Mouse (Mus musculus) thymus, postnatal 10 days (tissue): Measurements from ENCODE around the gene Ptafr.
"Not testable (repeated sequence)": the region's sequence is repeated elsewhere in the genome, so short reads cannot be mapped to it uniquely, and the experiment has no call there.

Experiments used
- DNase-seq, 2 experiments: peaks; one replicate each; pipeline ENCODE4 v3.0.0; 2021; ENCODE audit warnings: low spot score in 2 of 2

Ptafr gene

DNA sequence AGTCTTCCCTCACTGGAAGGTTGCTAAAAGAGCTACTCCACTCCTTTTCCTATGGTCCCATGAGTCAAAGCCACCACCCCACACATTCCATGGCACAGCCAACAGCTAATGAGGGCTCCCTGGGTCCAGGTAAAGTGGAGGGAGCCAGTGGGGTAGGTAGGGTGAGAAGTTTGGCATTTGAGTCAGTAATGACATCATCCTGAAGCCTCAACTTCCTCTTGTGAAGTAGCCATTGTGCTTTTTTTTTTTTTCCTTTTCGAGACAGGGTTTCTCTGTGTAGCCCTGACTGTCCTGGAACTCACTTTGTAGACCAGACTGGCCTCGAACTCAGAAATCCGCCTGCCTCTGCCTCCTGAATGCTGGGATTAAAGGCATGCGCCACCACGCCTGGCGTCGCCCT lies 8.3 kb upstream of the Ptafr start:
- not testable (repeated sequence) for DNase-seq

DNA sequence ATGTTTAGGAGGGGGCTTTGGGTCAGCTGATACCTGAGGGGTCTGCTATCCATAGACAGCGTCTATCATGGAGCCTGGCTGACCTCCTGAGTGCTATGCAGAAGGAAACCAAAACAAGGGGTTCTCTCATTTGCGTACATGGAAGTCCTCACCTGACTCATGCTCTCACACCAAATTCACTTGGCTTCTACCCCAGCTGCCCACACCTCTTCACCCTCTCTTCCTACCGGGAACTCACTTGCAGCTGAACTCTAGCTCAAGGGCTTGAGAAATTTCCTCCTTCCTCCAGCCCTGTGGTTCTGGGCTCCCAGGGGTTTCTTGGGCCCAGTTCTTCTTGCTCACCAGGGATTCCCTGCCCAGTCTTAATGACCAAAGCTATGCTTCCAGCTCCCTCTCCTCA lies 606 bp upstream of the Ptafr start:
- DNase-seq = no peak

DNA sequence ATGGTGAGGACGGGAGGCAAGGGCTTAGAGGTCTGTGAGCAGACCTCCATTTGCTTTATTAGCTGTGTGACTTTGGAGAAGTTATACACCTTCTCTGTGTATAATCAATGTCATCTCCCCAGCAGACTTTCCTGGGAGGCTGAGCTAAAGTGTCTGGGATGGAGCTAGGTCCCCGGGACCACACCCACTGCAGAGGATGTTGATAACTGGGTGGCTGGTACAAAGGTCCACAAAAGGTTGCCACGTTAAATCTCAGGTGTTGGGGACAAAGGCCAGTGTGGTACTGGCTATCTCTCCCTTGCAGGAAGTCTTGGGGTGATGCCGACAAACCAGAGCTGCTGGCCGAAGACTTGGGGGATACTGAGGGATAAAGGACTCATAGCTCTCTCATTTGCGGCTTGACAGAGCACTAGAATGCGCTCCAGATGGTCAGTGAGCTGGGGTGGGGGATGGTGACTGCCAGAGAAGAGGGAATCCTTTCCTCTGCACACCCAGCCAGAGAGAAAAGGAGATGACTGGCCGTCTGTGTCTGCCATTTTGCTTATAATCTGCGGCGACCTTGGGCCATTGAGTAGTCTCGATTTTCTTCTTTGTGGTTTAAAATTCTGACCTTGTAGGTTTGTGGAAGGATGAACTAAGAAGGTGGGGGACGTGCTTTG lies 1.4 kb downstream of the Ptafr start:
- no peak for DNase-seq

DNA sequence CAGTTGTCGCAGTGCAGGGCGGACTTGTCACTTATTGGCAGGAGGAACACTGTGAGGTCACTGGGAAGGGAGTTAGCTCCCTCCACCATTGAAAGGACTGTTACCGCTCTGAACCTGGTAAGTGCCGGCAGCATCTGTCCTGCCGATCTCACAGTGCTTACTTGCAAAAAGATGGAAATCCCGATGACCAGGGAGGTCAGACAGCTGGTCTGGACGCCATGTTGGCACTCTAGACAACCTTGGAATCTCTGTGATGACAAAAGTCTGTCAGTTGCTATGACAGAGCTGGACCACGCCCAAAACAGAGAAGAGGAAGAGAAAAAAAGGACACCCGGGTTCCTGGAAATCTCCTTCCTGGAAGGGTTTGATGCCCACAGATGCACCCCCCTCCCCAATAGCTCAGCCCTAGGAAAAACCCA lies 3.5 kb downstream of the Ptafr start:
- no peak for DNase-seq

DNA sequence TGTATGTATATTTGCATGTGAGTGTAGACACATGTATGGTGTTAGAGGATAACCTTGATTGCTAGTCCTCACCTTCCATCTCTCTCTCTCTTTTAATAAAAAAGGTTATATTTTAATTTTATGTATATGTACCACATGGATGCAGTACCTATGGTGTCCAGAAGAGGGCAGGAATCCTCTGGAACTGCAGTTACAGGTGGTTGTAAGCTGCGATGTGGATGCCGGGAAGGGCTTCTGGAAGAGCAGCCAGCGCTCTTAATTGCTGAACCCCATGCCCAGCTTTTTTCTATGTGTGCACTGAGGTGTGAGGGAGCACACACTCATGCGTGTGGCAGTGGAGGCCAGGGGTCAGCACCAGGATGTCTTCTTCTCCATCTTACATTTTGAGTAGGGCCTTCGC lies 5.2 kb downstream of the Ptafr start:
- no peak for DNase-seq

DNA sequence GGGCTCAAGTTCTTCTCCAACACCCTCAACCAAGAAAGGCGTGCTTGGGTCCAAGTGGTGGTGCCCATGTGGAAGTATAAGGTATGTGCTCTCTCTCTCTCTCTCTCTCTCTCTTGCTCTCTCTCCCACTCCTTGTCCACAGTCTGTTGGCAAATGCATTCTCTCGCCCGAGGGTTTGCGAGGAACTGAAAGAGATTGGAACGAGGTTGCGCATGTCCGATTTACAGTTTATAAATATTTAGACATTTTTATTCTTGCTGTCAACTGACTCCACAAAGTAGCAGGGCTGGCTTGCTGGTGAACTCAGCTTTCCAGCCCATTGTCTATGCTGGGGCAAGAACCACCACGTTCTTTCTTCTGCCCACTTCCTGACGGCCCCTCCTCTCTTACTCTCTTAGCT lies 7.3 kb downstream of the Ptafr start:
- DNase-seq = no peak

DNA sequence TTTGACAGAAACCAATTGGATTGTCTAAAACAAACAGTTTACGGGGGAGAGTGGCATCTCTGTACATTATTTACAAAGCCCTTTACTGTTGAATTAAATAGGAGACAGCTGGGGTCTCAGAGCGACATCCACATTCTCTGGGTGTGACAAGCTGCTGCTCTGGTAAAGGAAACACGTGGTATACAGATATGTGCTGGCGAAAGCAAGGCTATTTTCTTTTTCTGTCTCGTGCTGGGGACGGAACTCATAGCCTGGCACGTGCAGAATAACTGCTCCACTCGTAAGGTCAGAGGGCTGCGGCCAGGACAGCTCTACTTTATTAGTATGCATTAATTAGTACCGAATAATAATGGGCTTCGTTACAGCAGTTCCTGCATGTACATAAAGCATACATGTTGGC lies 9.5 kb downstream of the Ptafr start:
- DNase-seq = no peak

DNA sequence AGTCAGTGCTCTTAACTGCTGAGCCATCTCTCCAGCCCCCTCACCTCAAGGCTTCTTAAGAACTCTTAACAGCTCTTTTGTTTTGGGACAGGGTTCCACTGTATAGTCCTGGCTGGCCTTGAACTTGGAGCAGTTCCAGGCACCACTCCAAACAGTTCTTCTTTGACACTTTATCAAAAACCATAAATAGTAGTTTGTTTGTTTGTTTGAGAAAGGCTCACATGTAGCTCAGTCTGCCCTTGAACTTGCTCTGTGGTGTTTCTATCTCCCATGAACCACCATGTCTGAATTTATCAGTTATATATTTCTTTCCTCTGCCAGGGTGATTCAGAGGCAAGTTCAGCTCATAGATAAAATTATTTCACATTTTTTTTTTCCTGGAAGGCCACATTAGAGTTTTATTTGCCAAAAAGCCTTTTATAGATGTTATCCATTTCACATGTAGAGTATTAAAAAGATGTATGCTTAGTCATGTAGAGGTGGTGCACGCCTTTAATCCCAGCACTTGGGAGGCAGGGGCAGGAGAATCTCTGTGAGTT lies 11.0 kb downstream of the Ptafr start:
- DNase-seq = no peak

DNA sequence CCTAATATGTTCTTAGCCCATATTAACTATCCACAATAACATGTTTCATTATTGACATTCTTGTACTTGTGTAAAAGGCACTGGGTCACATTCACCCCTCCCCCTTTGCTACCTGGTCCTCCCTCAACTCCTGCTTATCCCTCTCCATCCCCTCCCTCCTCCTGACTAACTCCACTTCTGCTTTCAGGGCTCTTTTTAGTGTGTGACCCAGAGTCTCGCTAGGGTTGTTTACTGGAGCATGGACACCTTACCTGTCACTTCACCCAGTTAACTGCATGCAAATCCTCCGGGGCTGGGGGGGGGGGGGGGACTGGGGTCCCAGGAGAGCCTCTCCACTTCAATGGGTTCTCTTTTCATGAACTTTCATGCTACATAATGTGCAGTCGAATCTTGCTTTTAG lies 19.9 kb downstream of the Ptafr start:
- DNase-seq = no peak

DNA sequence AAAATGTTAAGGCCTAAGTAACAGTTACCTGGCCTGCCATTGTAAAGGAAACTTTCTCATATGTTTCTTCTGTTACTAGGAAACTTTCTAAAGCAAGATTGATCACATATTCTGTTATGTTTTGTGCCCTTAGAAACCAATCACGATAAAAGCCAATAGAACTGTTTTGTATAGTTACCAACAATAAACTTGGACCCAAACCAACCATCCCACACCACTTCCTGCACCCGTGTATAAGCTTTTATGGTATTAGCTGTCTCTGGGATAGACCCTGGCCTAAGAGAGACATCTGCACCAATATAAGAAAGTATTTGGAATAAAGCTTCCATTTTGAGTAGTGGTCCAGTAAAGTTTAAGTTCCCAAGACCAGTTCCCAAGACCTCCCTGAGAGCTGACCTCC lies 21.1 kb downstream of the Ptafr start:
- no peak for DNase-seq

DNA sequence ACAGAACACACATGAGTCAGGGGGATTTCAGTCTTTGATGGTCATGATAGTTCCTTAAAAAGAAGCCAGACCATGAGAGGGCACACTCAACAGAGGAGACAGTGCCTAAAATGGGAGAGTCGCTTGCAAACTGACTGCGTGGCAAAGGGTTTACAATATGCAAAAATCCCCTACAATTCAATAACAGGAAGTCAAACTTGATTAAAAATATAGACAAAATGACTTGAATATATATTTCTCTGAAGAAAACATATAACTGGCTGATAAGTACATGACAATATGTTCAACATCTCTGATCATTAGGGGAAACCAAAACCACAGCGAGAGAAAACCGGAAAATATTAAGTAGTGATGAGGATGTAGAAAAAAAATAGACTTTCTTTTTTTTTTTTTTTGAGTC lies 22.4 kb downstream of the Ptafr start:
- DNase-seq = no peak

DNA sequence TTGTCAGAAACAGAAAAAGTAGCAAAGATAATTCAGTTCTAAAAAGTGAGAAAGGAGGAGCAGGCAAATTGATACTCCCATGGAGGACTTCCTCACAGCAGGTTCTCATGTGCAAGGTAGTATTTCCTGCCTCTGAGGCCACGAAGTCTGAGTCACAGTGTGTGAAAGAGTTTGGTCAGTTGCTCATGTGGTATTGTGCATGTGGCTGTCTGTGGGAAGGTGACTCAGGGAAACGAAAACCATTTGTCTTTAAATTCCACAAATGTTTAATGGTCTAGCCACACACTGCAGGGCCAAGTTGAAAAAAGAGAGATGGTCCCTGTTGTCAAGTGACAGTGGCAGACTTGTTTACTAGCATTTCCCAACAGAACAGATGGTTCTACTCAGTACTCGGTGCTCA lies 24.6 kb downstream of the Ptafr start:
- no peak for DNase-seq

DNA sequence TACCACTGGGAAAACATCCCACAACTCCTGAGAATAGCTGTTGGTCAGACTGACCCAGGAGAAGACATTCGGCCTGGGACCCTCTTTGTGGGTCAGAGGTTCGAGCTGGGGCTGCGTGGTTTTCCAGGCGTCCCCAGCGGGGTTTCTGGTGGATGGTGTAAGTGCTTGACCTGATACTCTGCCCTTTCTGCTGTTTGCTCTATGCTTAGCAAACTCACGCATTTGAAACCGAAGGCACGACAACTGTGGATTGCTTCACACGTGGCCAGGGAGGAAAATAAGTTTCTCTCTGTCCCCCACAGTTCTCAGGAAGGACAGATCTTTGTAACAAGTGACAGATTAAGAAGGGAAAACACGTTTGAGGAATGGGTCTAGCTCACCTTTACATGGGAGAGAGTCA lies 26.8 kb downstream of the Ptafr start:
- no peak for DNase-seq

DNA sequence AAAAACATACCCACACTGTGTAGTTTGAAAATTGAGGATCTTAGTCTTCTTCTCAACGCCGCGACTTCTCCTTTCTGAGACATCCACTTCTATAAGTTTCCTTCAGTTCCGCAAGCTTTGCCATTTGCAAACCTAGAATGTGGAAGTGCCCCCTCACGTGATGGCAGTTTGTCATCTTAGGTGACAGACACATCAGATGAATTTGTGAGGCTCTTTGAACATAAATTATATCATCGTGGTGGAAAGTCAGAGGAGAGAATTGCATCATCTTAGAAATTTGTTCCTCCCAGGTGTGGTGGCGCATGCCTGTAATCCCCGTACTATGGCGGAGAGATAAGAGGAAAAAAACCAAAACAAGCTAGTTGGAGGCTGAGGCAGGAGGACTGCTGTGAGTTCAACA lies 29.1 kb downstream of the Ptafr start:
- no peak for DNase-seq

DNA sequence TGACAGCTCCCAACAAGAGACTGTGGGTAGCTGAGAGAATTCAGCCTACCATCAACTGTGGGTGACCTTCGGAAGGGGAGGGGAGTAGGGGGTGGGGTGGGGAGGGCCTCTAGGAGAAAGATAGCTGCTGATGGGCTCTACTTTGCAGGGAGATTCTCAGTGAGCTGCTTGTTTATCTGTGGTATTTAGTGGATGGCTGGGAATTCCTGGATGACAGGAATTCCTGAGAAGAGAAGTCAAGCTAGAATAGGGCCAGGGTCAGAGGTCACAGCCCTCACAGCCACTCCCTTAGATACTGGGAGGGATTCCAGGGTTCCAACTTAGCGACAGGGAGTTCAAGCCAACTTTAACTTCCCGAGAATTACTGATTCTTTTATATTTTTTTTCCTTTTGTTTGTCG lies 30.3 kb downstream of the Ptafr start:
- no peak for DNase-seq

DNA sequence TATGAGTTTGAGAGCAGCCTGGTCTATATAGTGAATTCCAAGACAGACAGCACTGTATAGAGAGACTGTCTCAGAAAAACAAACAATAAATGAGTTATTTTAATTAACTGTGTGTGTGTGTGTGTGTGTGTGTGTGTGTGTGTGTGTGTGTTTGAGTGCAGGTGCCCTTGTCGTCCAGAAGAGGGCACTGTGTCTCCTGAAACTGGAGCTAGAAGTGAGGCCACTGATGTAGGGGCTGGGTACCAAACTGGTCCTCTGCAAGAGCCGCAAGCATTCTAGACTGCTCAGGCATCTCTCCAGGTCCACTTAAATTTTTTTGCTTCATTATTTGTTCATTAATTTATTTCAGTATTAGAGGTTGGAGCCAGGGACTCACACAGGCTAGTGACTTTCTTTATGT lies 35.0 kb downstream of the Ptafr start:
- DNase-seq = no peak

DNA sequence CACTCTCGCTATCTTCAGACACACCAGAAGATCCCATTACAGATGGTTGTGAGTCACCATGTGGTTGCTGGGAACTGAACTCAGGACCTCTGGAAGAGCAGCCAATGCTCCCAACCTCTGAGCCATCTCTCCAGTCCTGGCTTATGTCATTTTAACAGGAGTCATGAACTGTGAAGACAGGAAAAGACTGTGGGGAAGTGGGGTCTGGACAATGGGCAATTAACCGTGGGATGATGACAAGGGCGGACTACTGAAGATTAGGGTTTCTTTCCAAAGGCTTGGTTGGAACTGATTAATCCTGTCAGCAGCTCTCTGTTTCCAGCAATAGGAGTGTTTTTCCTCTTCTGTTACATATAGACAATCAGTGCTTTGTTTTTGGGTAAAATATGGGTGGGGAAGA lies 35.9 kb downstream of the Ptafr start:
- no peak for DNase-seq

DNA sequence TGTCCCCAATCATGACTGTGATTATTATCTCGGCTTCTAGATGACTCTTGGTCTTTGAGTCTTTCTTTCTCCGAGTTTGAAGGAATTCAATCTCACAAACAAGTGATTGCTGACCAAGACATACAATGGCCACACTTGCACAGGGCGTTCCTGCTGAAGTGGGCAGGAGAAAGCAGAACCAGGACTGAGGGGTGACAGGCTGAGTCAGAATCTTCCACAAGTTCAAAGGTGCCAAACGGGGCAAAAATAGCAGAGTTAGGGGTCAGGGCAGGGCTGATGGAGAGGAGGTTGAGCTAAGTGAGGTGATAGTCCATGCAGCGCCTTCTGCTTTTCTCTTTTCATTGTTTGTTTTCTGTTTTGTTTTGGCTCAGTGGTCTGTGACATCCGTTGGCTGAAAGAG lies 36.6 kb downstream of the Ptafr start:
- no peak for DNase-seq

DNA sequence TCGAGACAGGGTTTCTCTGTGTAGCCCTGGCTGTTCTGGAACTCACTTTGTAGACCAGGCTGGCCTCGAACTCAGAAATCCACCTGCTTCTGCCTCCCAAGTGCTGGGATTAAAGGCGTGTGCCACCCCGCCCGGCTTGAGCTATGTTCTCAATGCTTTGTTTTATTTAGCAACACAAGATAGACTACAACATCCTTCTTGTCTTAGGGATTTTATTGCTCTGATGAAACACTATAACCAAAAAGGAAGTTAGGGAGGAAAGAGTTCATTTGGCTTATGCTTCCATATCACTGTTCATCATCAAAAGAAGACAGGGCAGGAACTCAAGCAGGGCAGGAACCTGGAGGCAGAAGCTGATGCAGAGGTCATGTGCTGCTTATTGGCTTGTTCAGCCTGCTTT lies 37.4 kb downstream of the Ptafr start:
- not testable (repeated sequence) for DNase-seq

DNA sequence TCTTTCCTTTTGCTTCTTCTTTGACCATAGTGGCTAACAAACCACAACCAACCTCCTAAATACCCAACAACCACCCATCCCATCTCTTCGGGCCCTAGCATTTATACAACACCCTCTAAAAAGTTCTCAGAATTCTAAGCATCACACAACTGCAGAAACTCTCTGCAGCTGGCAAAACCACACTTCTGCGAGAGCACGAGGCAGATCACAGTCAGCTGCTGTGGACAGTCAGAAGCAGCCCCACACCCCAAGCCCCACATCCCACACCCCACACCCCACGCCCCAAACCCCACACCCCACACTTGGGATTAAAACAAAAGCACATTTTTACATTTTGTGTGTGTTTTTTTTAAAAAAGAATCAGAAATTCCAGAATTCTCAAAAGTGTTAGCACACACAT lies 39.6 kb downstream of the Ptafr start:
- DNase-seq = no peak

DNA sequence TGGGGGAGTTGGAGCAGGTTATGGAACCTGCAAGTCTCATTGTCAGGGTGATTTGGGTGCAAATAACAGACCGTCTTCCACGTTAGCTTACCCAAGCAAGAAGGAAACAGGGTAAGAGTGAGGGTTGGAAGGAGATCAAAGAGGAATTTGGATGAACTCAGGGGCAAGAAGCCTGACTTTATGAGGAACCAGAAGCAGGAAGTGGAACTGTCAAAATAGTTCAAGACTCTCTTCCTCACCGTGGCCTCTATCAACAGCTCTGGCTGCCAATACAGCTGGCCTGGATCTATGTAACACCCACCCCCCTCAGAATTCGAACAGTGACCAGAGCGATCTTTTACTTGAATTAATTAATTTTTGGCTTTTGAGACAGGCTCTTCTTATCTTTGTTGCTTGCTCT lies 41.9 kb downstream of the Ptafr start:
- no peak for DNase-seq

DNA sequence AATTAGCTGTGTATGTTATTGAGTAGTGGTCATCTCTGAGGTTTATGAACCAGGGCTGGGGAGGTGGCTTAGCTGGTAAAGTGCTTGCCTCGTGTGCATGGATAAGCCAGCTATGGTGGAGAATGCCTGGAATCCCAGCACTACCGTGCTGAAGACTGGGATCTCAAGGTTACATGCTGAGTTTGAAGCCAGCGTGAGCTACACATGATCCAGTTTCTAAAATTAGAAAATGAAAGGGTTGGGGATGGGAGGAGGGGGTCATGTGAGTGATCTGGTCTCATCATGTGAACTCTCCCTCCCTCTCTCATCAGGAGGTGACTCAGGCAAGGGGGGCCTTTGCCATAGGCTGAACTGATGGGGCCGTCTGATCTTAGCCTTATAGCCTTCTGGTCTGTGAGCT lies 44.3 kb downstream of the Ptafr start:
- no peak for DNase-seq

DNA sequence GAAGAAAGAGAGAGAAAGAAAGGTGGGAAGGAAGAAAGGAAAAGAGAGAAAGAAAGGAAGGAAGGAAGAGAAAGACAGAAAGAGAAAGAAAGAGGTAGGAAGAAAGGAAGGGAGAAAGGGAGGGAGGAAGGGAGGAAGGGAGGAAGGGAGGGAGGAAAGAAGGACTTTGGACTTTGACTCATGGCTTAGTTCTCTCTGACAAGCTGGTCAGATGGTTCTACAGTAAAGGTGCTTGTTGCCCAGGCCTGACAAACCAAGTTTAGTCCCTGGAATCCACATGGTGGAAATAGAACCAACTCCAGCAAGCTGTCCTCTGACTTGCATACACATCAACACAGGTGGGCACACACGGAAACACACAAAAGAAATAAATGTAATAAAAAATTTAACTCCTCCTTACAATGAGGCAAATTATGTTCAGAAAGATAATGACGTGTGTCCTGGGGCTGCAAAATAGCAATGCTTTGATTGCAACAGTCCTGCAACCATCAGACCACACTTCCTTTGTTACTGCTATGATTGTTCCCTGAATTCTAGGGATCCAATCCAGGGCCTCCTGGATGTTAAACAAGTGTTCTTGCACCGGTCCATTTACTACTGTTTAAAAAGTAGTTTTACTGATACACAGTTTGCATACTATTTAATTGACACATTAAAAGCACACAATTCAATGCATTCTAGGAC lies 46.6 kb downstream of the Ptafr start:
- DNase-seq = no peak

DNA sequence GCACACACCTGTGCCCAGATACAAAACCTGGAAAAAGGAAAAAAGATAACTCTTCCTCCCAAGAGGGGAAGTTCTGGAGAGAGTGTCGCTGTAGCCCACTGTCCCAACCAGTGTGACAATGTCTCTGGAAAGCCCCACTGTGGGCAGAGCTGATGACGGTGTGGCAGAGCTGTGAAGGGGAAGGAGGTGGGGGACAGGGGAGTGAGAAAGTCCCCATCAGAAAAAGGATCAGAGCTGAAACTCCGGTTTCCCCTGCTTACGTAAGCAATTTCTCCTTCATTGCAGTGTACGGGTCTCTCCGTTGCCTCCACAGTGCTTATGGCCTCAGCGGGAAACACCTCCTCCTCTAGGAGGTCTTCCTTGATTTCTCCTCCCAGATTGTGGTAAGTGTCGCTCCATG lies 47.5 kb downstream of the Ptafr start:
- DNase-seq = no peak
